Mouse (Mus musculus) cortical plate, adult 2 months (tissue): ENCODE data around the gene Myo1g.

Source experiments
- CTCF ChIP-seq: fragments of 200-500 bp; IDR thresholded peaks from 2 replicates; pipeline ENCODE4 v1.5.1; 2011; ENCODE audit warnings: mild to moderate bottlenecking, control low read depth, low read length; ENCODE audit not compliant: insufficient read depth; ENCODE audit errors: extremely low read depth
- POLR2A ChIP-seq: fragments of 200-500 bp; IDR thresholded peaks from 2 replicates; pipeline ENCODE4 v1.6.1; 2011; ENCODE audit warnings: mild to moderate bottlenecking, low read length, control low read depth; ENCODE audit not compliant: insufficient read depth; ENCODE audit errors: extremely low read depth

DNA sequence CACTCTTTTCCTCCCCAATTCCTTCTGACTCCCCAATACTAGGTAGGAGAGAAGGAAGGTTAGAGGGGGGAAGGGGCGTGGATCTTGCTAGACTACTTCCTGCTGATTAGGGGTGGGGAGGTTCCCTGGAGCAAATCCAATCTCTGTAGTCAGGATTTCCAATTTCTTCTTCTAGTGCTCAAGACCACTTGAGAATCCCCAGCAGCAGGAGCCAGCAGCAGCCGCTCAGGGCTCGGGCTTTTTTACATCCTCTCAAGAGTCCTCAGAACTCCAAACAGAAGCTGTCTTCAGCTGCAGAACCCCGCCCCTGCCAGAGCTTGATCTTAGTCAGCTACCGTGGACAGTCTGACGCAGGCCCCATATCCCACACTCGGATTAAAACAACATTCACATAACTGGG is 33.3 kb downstream of the Myo1g start:
- TF ChIP-seq CTCF (no peak), POLR2A (no peak)
